Mouse (Mus musculus): ENCODE results near the gene Olig2.

The Olig2 gene

GRCm38 (mm10) chr16:91270982-91271549 lies 45.8 kb downstream of the Olig2 start:
- DNase-seq: no peak

- DNase-seq: peak in 1 of 2 experiments; percentile 7
Observed at GRCm38 (mm10) chr16:91271634-91272033, 46.4 kb downstream of the Olig2 start.
